20 mouse cellular contexts compared by ENCODE assay signal in genomic region chr6:40220634-40221120, GRCm38 (mm10).
"Had no signal": no experiment of that assay in that cellular context is flagged by ENCODE, and none has a peak within 500 bp of the region (broad histone marks: within the 10 kb centered on the region; RNA-seq: fewer than 3 reads in every experiment).

No protein-coding gene starts in this region.

- H3K4me1 ChIP-seq: limb, embryonic 12.5 days; limb, embryonic 15.5 days; midbrain, embryonic 12.5 days; midbrain, embryonic 15.5 days had no signal

- H3K4me2 ChIP-seq: limb, embryonic 12.5 days; limb, embryonic 15.5 days; liver, embryonic 11.5 days; lung, embryonic 14.5 days; midbrain, embryonic 12.5 days; midbrain, embryonic 15.5 days; neural tube, embryonic 13.5 days had no signal

- H3K36me3 ChIP-seq: limb, embryonic 12.5 days; limb, embryonic 15.5 days; midbrain, embryonic 12.5 days; midbrain, embryonic 15.5 days; neural tube, embryonic 13.5 days had no signal

- H3K9ac ChIP-seq: limb, embryonic 12.5 days; limb, embryonic 15.5 days; liver, embryonic 14.5 days; liver, postnatal 0 days; lung, embryonic 14.5 days; midbrain, embryonic 12.5 days; midbrain, embryonic 15.5 days; neural tube, embryonic 13.5 days had no signal

- DNase-seq: kidney, adult 11 months; kidney, adult 8-10 months; kidney, postnatal 25 days; left cerebral cortex, postnatal 4 days; liver, postnatal 0 days; lung, embryonic 14.5 days; lung, postnatal 10 days; lung, postnatal 4 days; thymus, adult 2 months; thymus, postnatal 14 days; thymus, postnatal 4 days had no signal

- H3K4me3 ChIP-seq: limb, embryonic 12.5 days; limb, embryonic 15.5 days; midbrain, embryonic 12.5 days; midbrain, embryonic 15.5 days; myocyte; neural tube, embryonic 13.5 days had no signal

- ATAC-seq: inflammation-experienced regulatory T-cells, adult 6 months; liver, postnatal 0 days; midbrain, embryonic 15.5 days had no signal

- H3K9me3 ChIP-seq: limb, embryonic 12.5 days; limb, embryonic 15.5 days; midbrain, embryonic 12.5 days; midbrain, embryonic 15.5 days; neural tube, embryonic 13.5 days had no signal

- H3K27ac ChIP-seq: limb, embryonic 12.5 days; limb, embryonic 15.5 days; liver, embryonic 14.5 days; midbrain, embryonic 12.5 days; midbrain, embryonic 15.5 days; neural tube, embryonic 13.5 days had no signal

- H3K27me3 ChIP-seq: limb, embryonic 12.5 days; limb, embryonic 15.5 days; midbrain, embryonic 12.5 days; midbrain, embryonic 15.5 days; neural tube, embryonic 13.5 days had no signal
